Mouse (Mus musculus): ENCODE results near the gene Slc19a2.

- no peak for TF ChIP-seq CTCF (IDR thresholded peaks at IDR 0.05; ENCODE audit: borderline replicate concordance, control insufficient read depth, extremely low read depth, insufficient read depth, low read length, poor library complexity)
- no peak for TF ChIP-seq POLR2A (IDR thresholded peaks at IDR 0.05; ENCODE audit: control insufficient read depth, extremely low read depth, insufficient read depth, low read length, poor library complexity)
Observed at GRCm38 (mm10) chr1:164273659-164274058, 24.8 kb downstream of the Slc19a2 start.

Data from thymus, adult 2 months (tissue).